Comparison of ENCODE assay signal across 17 mouse cellular contexts in the genomic region with DNA sequence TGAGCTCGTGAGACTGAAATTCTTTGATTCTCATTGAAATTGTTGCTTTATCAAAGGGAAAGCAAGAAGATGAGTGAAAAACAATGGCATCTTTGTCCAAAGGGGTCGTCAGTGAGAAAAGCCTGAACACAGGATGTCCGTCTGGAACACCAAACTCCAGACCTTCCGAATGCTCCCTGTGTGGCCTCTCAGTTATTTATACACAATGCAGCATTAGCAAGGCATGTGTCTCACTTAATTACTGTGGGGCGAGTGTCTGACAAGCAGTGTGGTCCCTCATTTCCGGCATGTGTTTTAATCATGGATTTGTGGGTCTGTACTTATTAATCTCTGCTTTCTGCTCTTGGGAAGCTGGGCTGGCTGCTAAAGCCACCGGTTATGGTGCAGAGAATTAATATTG.
DNase-seq lines count a peak whose midpoint lies in the region; ATAC-seq and TF ChIP-seq lines count a peak whose summit lies in the region.
"Had no signal": no experiment of that assay in that cellular context is flagged by ENCODE, and none has a peak within 500 bp of the region (broad histone marks: within the 10 kb centered on the region; RNA-seq: fewer than 3 reads in every experiment).

No protein-coding gene starts in this region.

- TF ChIP-seq CTCF in hindbrain, postnatal 0 days (IDR thresholded peaks at IDR 0.05; ENCODE audit: low read depth), result no peak
- TF ChIP-seq CTCF in stomach, postnatal 0 days (IDR thresholded peaks at IDR 0.05; ENCODE audit: low read depth), result peak; percentile 7; the same call in 1 of the 2 replicates

- 58% methylated on average over 7 of the region's 7 CpGs for WGBS in hindbrain, embryonic 10.5 days
- 43% methylated on average over 7 of the region's 7 CpGs for WGBS in hindbrain, embryonic 12.5 days
- 40% methylated on average over 7 of the region's 7 CpGs for WGBS in midbrain, embryonic 16.5 days
- 69% methylated on average over 7 of the region's 7 CpGs for WGBS in midbrain, embryonic 10.5 days
- WGBS in hindbrain, postnatal 0 days, result 38% methylated on average over 7 of the region's 7 CpGs
- WGBS in stomach, postnatal 0 days, result 51% methylated on average over 7 of the region's 7 CpGs
- 25% methylated on average over 7 of the region's 7 CpGs for WGBS in forebrain, embryonic 16.5 days
- WGBS in forebrain, embryonic 13.5 days, result 27% methylated on average over 7 of the region's 7 CpGs

- H3K9ac ChIP-seq in hindbrain, embryonic 12.5 days, result no peak overlapping the region
- H3K9ac ChIP-seq in midbrain, embryonic 16.5 days (ENCODE audit: low read depth, low read length), result no peak overlapping the region
- H3K9ac ChIP-seq in hindbrain, postnatal 0 days (replicated peaks; ENCODE audit: low read length), result no peak overlapping the region
- no peak overlapping the region for H3K9ac ChIP-seq in stomach, postnatal 0 days (ENCODE audit: low read length)
- no peak overlapping the region for H3K9ac ChIP-seq in forebrain, embryonic 16.5 days (replicated peaks; ENCODE audit: low read depth, low read length)
- no peak overlapping the region for H3K9ac ChIP-seq in forebrain, embryonic 13.5 days
- H3K9ac ChIP-seq: forebrain, embryonic 15.5 days; liver, embryonic 14.5 days had no signal

- no peak overlapping the region for H3K4me2 ChIP-seq in hindbrain, embryonic 12.5 days (replicated peaks)
- no peak overlapping the region for H3K4me2 ChIP-seq in midbrain, embryonic 16.5 days (ENCODE audit: low read length)
- no peak overlapping the region for H3K4me2 ChIP-seq in hindbrain, postnatal 0 days (ENCODE audit: low read depth, low read length)
- H3K4me2 ChIP-seq in stomach, postnatal 0 days (replicated peaks; ENCODE audit: low read depth), result no peak overlapping the region
- no peak overlapping the region for H3K4me2 ChIP-seq in forebrain, embryonic 16.5 days (ENCODE audit: low read length)
- no peak overlapping the region for H3K4me2 ChIP-seq in forebrain, embryonic 13.5 days
- H3K4me2 ChIP-seq: forebrain, embryonic 15.5 days had no signal

- no peaks in the 10 kb centered on the region for H3K27me3 ChIP-seq in hindbrain, embryonic 10.5 days (ENCODE audit: insufficient read depth, poor library complexity, severe bottlenecking)
- H3K27me3 ChIP-seq in hindbrain, embryonic 12.5 days, result no peaks in the 10 kb centered on the region
- H3K27me3 ChIP-seq in midbrain, embryonic 16.5 days (ENCODE audit: control insufficient read depth, insufficient read depth, low read depth, low read length), result no peaks in the 10 kb centered on the region
- no peaks in the 10 kb centered on the region for H3K27me3 ChIP-seq in midbrain, embryonic 10.5 days (ENCODE audit: low read depth, poor library complexity, severe bottlenecking)
- no peaks in the 10 kb centered on the region for H3K27me3 ChIP-seq in hindbrain, postnatal 0 days (ENCODE audit: insufficient read depth, low read length)
- H3K27me3 ChIP-seq in stomach, postnatal 0 days (ENCODE audit: control insufficient read depth, insufficient read depth, low read length), result no peaks in the 10 kb centered on the region
- no peaks in the 10 kb centered on the region for H3K27me3 ChIP-seq in forebrain, embryonic 16.5 days (replicated peaks; ENCODE audit: control insufficient read depth, insufficient read depth, low read length)
- no peaks in the 10 kb centered on the region for H3K27me3 ChIP-seq in forebrain, embryonic 13.5 days
- H3K27me3 ChIP-seq: forebrain, embryonic 15.5 days had no signal

- H3K27ac ChIP-seq in hindbrain, embryonic 10.5 days, result peak overlapping the region; percentile 35; the same call in 1 of the 2 replicates
- no peak overlapping the region for H3K27ac ChIP-seq in hindbrain, embryonic 12.5 days
- no peak overlapping the region for H3K27ac ChIP-seq in midbrain, embryonic 16.5 days (ENCODE audit: low read length)
- H3K27ac ChIP-seq in midbrain, embryonic 10.5 days (replicated peaks), result no peak overlapping the region
- H3K27ac ChIP-seq in hindbrain, postnatal 0 days, result no peak overlapping the region
- H3K27ac ChIP-seq in stomach, postnatal 0 days (replicated peaks), result no peak overlapping the region
- no peak overlapping the region for H3K27ac ChIP-seq in forebrain, embryonic 16.5 days (ENCODE audit: low read length)
- no peak overlapping the region for H3K27ac ChIP-seq in forebrain, embryonic 13.5 days
- H3K27ac ChIP-seq: forebrain, embryonic 15.5 days; heart, adult 2 months; liver, embryonic 14.5 days; macrophage had no signal

- no peaks in the 10 kb centered on the region for H3K36me3 ChIP-seq in hindbrain, embryonic 10.5 days
- H3K36me3 ChIP-seq in hindbrain, embryonic 12.5 days, result no peaks in the 10 kb centered on the region
- H3K36me3 ChIP-seq in midbrain, embryonic 16.5 days (ENCODE audit: control insufficient read depth, insufficient read depth, low read length), result no peaks in the 10 kb centered on the region
- H3K36me3 ChIP-seq in midbrain, embryonic 10.5 days, result no peaks in the 10 kb centered on the region
- no peaks in the 10 kb centered on the region for H3K36me3 ChIP-seq in hindbrain, postnatal 0 days (ENCODE audit: insufficient read depth, low read length)
- no peaks in the 10 kb centered on the region for H3K36me3 ChIP-seq in stomach, postnatal 0 days (ENCODE audit: control insufficient read depth, insufficient read depth, low read length)
- H3K36me3 ChIP-seq in forebrain, embryonic 16.5 days (ENCODE audit: control insufficient read depth, insufficient read depth), result no peaks in the 10 kb centered on the region
- no peaks in the 10 kb centered on the region for H3K36me3 ChIP-seq in forebrain, embryonic 13.5 days (ENCODE audit: poor library complexity, severe bottlenecking)
- H3K36me3 ChIP-seq: forebrain, embryonic 15.5 days had no signal

- no peak for DNase-seq in hindbrain, embryonic 10.5 days (ENCODE audit: low spot score)
- DNase-seq in midbrain, embryonic 10.5 days (ENCODE audit: low spot score), result no peak
- peak; percentile 8 for DNase-seq in hindbrain, postnatal 0 days (ENCODE audit: low spot score)
- no peak for DNase-seq in stomach, postnatal 0 days (ENCODE audit: low spot score)
- DNase-seq: B cell, adult 2 months; cerebellum, adult 11-12 months; heart, adult 2 months; heart, postnatal 14 days; kidney, postnatal 25 days; right cerebral cortex, postnatal 14 days had no signal

- peaks cover 15% of the 10 kb centered on the region for H3K4me1 ChIP-seq in hindbrain, embryonic 10.5 days (replicated peaks)
- H3K4me1 ChIP-seq in hindbrain, embryonic 12.5 days, result peaks cover 7% of the 10 kb centered on the region
- H3K4me1 ChIP-seq in midbrain, embryonic 16.5 days (ENCODE audit: control insufficient read depth, insufficient read depth, low read length), result peaks cover 4% of the 10 kb centered on the region; the same call in 1 of the 2 replicates
- H3K4me1 ChIP-seq in midbrain, embryonic 10.5 days, result peaks cover 4% of the 10 kb centered on the region; the same call in 1 of the 2 replicates
- no peaks in the 10 kb centered on the region for H3K4me1 ChIP-seq in hindbrain, postnatal 0 days (ENCODE audit: insufficient read depth, low read length)
- H3K4me1 ChIP-seq in stomach, postnatal 0 days (replicated peaks; ENCODE audit: control insufficient read depth, insufficient read depth), result no peaks in the 10 kb centered on the region
- no peaks in the 10 kb centered on the region for H3K4me1 ChIP-seq in forebrain, embryonic 16.5 days (replicated peaks; ENCODE audit: control insufficient read depth, insufficient read depth, low read length)
- H3K4me1 ChIP-seq in forebrain, embryonic 13.5 days, result peaks cover 9% of the 10 kb centered on the region; the same call in 1 of the 2 replicates

- H3K9me3 ChIP-seq in hindbrain, embryonic 10.5 days, result no peaks in the 10 kb centered on the region
- H3K9me3 ChIP-seq in hindbrain, embryonic 12.5 days (replicated peaks), result no peaks in the 10 kb centered on the region
- H3K9me3 ChIP-seq in midbrain, embryonic 16.5 days (replicated peaks; ENCODE audit: control insufficient read depth, low read length, poor library complexity, severe bottlenecking), result no peaks in the 10 kb centered on the region
- no peaks in the 10 kb centered on the region for H3K9me3 ChIP-seq in midbrain, embryonic 10.5 days (replicated peaks)
- no peaks in the 10 kb centered on the region for H3K9me3 ChIP-seq in hindbrain, postnatal 0 days (ENCODE audit: low read length)
- H3K9me3 ChIP-seq in stomach, postnatal 0 days (ENCODE audit: control insufficient read depth, low read length), result no peaks in the 10 kb centered on the region
- H3K9me3 ChIP-seq in forebrain, embryonic 16.5 days (ENCODE audit: control insufficient read depth, low read length), result no peaks in the 10 kb centered on the region
- no peaks in the 10 kb centered on the region for H3K9me3 ChIP-seq in forebrain, embryonic 13.5 days (replicated peaks)
- H3K9me3 ChIP-seq: forebrain, embryonic 15.5 days had no signal

- H3K4me3 ChIP-seq in hindbrain, embryonic 10.5 days, result no peak overlapping the region
- H3K4me3 ChIP-seq in hindbrain, embryonic 12.5 days, result no peak overlapping the region
- H3K4me3 ChIP-seq in midbrain, embryonic 16.5 days (ENCODE audit: low read depth, low read length), result no peak overlapping the region
- H3K4me3 ChIP-seq in midbrain, embryonic 10.5 days, result no peak overlapping the region
- H3K4me3 ChIP-seq in hindbrain, postnatal 0 days (ENCODE audit: low read length), result no peak overlapping the region
- no peak overlapping the region for H3K4me3 ChIP-seq in stomach, postnatal 0 days (ENCODE audit: low read depth, low read length)
- no peak overlapping the region for H3K4me3 ChIP-seq in forebrain, embryonic 16.5 days (replicated peaks; ENCODE audit: low read length)
- H3K4me3 ChIP-seq in forebrain, embryonic 13.5 days, result no peak overlapping the region
- H3K4me3 ChIP-seq: forebrain, embryonic 15.5 days; heart, adult 2 months had no signal

- TF ChIP-seq EP300 in stomach, postnatal 0 days (optimal IDR thresholded peaks at IDR 0.05), result no peak

- no peak for ATAC-seq in hindbrain, embryonic 12.5 days (ENCODE audit: low FRiP score)
- peak; percentile 25; the same call in 1 of the 2 replicates for ATAC-seq in midbrain, embryonic 16.5 days
- ATAC-seq in hindbrain, postnatal 0 days, result peak; percentile 55; the same call in 1 of the 2 replicates
- no peak for ATAC-seq in stomach, postnatal 0 days (ENCODE audit: low FRiP score, low TSS enrichment)
- ATAC-seq in forebrain, embryonic 16.5 days, result no peak
- no peak for ATAC-seq in forebrain, embryonic 13.5 days
- ATAC-seq: forebrain, embryonic 15.5 days had no signal

Comparison
In these comparisons a context has a peak if more than half of its experiments do, and no peak if none do; other contexts are left out.
1. ATAC-seq: peak in midbrain, embryonic 16.5 days (single experiment) and hindbrain, postnatal 0 days (single experiment); none in hindbrain, embryonic 12.5 days (single experiment), stomach, postnatal 0 days (single experiment), forebrain, embryonic 16.5 days (single experiment) and forebrain, embryonic 13.5 days (single experiment).